Mouse (Mus musculus) liver, embryonic 14.5 days (tissue): ENCODE data around the gene Igfbp4. TPM values are rescaled to one million over a fixed set of nuclear protein-coding genes. Genes with fewer than 3 reads are reported as not detected.

ENCODE experiments used
- ATAC-seq: fragments of 200-750 bp; cut with Nextera tagmentation; 2 replicates; pipeline ENCODE4 v1.8.0; 2017; ENCODE audit warnings: moderate number of reproducible peaks, mild to moderate bottlenecking, moderate library complexity; ENCODE audit not compliant: insufficient read depth
- DNase-seq, 3 experiments: peaks; one replicate each; pipeline ENCODE4 v3.0.0-alpha.2; 2012 to 2013; ENCODE audit warnings: low read depth in 3 of 3, low spot score in 3 of 3
- H3K27ac ChIP-seq: fragments of 300-500 bp; sonication (generic); 2 replicates; pipeline ENCODE4 v1.5.1; 2014; ENCODE audit warnings: moderate library complexity, mild to moderate bottlenecking, control low read depth, inconsistent platforms
- H3K27me3 ChIP-seq: fragments of 300-500 bp; sonication (generic); 2 replicates; pipeline ENCODE4 v1.6.1; 2014; ENCODE audit warnings: mild to moderate bottlenecking, low read length, moderate library complexity; ENCODE audit not compliant: control insufficient read depth, insufficient read depth
- H3K36me3 ChIP-seq: fragments of 300-500 bp; sonication (generic); replicated peaks from 2 replicates; pipeline ENCODE4 v1.6.1; 2014; ENCODE audit warnings: low read depth; ENCODE audit not compliant: control insufficient read depth, insufficient read depth
- H3K4me1 ChIP-seq, 2 experiments: fragments of 200-500 bp in 1 of 2; fragments of 300-500 bp in 1 of 2; sonication (generic) in 1 of 2; replicated peaks; 2 replicates each; pipeline ENCODE4 v1.6.1; 2012 to 2014; ENCODE audit warnings: antibody characterized with exemption in 1 of 2, inconsistent platforms in 1 of 2, low read length in 1 of 2; ENCODE audit not compliant: control insufficient read depth in 2 of 2, insufficient read depth in 2 of 2
- H3K4me2 ChIP-seq: fragments of 300-500 bp; sonication (generic); 2 replicates; pipeline ENCODE4 v1.6.1; 2014; ENCODE audit warnings: low read depth, mild to moderate bottlenecking, control low read depth, moderate library complexity
- H3K4me3 ChIP-seq, 2 experiments: fragments of 200-500 bp in 1 of 2; fragments of 300-500 bp in 1 of 2; sonication (generic) in 1 of 2; 2 replicates each; pipeline ENCODE4 v1.5.1; 2012 to 2014; ENCODE audit warnings: low read depth in 2 of 2, low read length in 2 of 2, mild to moderate bottlenecking in 2 of 2, control low read depth in 1 of 2, inconsistent platforms in 1 of 2, moderate library complexity in 1 of 2; ENCODE audit not compliant: insufficient read depth in 1 of 2
- H3K9ac ChIP-seq: fragments of 300-500 bp; sonication (generic); replicated peaks from 2 replicates; pipeline ENCODE4 v1.6.1; 2014; ENCODE audit warnings: mild to moderate bottlenecking, control low read depth, moderate library complexity
- H3K9me3 ChIP-seq: fragments of 300-500 bp; sonication (generic); 2 replicates; pipeline ENCODE4 v1.6.1; 2016; ENCODE audit warnings: low read length, mixed read lengths; ENCODE audit not compliant: control insufficient read depth
- CTCF ChIP-seq: IDR thresholded peaks from 2 replicates; pipeline ENCODE4 v1.5.1; 2016; ENCODE audit warnings: antibody characterized with exemption, low read depth, control low read depth
- EP300 ChIP-seq: IDR thresholded peaks from 2 replicates; pipeline ENCODE4 v1.6.1; 2016; ENCODE audit warnings: antibody characterized with exemption, low read depth
- WGBS: fragments of 180-500 bp; shearing (Covaris S2); extraction: QIAGEN DNeasy Blood & Tissue Kit; methylation state at CpG from one replicate; pipeline ENCODE4 v1.1.7; 2014; ENCODE audit not compliant: insufficient replicate concordance; 5-methylcytosine and 5-hydroxymethylcytosine counted together
- polyA plus RNA-seq, 2 experiments: library from polyadenylated mRNA; depleted of rRNA in 1 of 2; stranded (reverse) in 1 of 2; unstranded in 1 of 2; fragments of >200 nt; fragmentation: Nextera tagmentation in 1 of 2; extraction: Ambion mirVana in 1 of 2; gene quantifications; 2 replicates each; pipeline versions ENCODE4 v1.2.1 to v1.2.3; 2012 to 2014

The Igfbp4 gene
- polyA plus RNA-seq, 2 experiments: 71.4 to 115 TPM

DNA sequence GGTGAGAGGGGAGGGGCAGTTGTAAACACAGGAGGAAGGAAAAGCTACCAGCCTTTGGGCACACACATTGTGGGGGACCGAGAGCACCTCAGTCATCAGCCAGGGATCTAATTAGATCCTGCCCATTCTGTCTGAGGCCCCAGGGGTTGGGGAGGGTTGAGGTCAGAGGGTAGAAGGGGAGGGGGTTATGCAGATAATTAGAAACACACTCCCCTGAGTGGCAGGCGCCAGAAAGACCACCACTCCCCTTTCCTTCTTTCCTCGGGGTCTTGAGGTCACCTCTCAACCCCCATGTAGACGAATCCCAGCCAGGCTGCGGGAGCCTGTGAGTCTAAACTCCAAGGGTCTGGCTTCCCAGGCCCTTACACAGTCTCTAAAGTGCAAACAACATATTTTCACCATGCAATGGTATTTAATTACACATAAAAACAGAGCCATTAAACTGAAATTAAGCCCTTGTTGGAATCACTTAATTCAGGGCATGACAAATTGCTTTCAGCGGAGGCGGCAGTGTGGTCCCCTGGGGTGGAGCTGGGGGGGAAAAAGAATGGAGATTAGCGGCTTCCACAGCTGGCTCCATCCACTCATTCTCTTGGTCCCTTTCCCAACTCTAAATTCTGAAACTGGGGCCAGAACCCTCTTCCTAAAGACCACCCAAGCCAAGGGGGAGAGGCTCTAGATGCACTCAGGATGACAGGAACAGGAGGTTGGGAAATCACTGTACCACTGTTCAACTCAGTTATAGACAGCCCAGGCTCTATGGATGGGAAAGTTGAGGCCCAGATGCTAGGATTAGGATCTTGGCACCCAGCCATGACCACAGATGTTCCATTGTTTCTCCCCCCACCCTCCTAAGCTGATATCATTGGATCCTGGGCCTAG, 14.8 kb downstream of the Igfbp4 start:
- Histone ChIP-seq H3K9me3 (no peaks in the 10 kb centered on the region), H3K9ac (no peak overlapping the region), H3K4me2 (no peak overlapping the region), H3K27ac (no peak overlapping the region), H3K4me3 (no peak overlapping the region), H3K27me3 (no peaks in the 10 kb centered on the region), H3K4me1 (no peaks in the 10 kb centered on the region), H3K36me3 (no peaks in the 10 kb centered on the region)
- WGBS: 36% methylated on average over 8 of the region's 8 CpGs
- no peak for ATAC-seq
- TF ChIP-seq CTCF (no peak), EP300 (no peak)
- no peak for DNase-seq

DNA sequence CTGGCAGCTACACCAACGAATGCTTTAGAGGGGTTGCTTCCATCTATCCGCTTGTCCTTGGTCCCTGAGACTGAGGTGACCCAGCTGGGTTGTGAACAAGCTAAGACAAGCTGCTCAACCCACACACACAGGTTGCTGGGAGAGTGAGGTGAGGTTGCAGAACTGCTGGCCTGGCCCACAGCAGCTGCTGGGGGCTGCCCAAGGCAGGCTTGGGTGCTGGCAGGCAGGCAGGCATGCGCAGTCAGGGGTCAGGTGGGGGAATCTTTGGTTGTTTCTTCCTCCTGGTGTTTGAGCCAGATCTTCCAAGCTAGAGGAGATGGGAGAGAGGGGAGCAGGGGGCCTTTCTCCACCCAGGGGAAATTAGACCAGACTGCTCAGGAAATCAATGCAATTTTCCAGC, 19.4 kb downstream of the Igfbp4 start:
- 69% methylated on average over 3 of the region's 3 CpGs for WGBS
- Histone ChIP-seq H3K4me1 (peaks cover 0 to 6% of the 10 kb centered on the region in 2 experiments; a peak in 2 of 4 replicates), H3K4me2 (no peak overlapping the region), H3K4me3 (no peak overlapping the region), H3K27me3 (no peaks in the 10 kb centered on the region), H3K9me3 (no peaks in the 10 kb centered on the region), H3K36me3 (no peaks in the 10 kb centered on the region), H3K9ac (no peak overlapping the region), H3K27ac (no peak overlapping the region)
- ATAC-seq: no peak
- TF ChIP-seq CTCF: no peak
- no peak for TF ChIP-seq EP300
- DNase-seq: no peak

DNA sequence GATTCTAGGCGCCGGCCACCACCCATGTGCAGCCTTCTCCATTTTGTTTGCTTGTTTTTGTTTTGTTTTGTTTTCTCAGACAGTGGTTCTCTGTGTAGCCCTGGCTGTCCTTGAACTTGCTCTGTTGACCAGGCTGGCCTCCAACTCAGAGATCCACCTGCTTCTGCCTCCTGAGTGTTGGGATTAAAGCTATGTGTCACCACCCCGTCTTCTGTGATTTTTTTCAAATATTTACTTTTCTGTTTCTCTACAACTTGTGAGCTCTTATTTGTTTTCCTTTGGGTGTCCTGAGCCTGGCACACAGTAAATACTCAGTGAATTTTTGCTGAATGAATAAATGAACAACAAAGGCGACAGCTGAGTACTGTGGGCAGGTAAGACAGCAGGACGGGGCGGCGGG, 21.6 kb downstream of the Igfbp4 start:
- DNase-seq: no peak
- no peaks in the 10 kb centered on the region for H3K9me3 ChIP-seq
- H3K9ac ChIP-seq: no peak overlapping the region
- no peak overlapping the region for H3K27ac ChIP-seq
- H3K4me2 ChIP-seq: no peak overlapping the region
- peaks cover 0 to 8% of the 10 kb centered on the region in 2 experiments; a peak in 2 of 4 replicates for H3K4me1 ChIP-seq
- WGBS: 66% methylated on average over 7 of the region's 7 CpGs
- no peaks in the 10 kb centered on the region for H3K36me3 ChIP-seq
- no peaks in the 10 kb centered on the region for H3K27me3 ChIP-seq
- H3K4me3 ChIP-seq: no peak overlapping the region
- TF ChIP-seq CTCF (no peak), EP300 (no peak)
- ATAC-seq: no peak

DNA sequence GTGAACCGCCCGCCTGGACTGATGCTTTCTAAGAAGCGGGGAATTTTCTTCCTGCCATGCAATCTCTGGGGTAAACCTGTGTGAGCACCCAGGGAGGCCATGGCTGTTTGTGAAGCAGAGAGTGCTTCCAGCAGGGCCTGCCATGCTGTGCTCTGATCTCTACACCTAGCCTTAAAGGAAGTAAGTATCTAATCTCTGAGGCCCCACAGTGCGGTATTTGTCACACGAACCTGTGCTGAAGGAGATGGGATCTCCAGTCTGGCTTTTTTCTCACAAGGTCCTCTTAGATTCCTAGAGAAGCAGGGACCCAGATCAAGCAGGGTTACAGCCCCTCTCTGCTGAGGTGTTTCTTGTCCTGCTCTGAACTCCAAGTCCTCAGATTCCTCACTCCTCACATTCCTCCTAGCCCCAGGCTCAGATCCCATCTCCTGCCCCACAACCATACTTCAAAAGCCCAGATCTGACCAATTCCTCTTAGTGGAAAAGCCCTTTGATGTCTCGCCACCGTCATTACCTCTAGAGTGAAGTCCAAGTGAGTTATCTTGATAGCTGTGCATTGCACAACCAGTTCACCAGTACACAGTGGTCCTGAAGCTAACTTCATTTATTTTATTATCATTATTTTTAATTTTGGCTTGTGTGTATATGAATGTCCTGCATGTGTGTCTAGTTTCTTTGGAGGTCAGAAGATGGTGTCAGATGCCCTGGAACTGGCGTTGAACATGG, 22.5 kb downstream of the Igfbp4 start:
- H3K4me2 ChIP-seq: no peak overlapping the region
- no peaks in the 10 kb centered on the region for H3K27me3 ChIP-seq
- 35% methylated on average over 8 of the region's 8 CpGs for WGBS
- DNase-seq: no peak
- peaks cover 0 to 8% of the 10 kb centered on the region in 2 experiments; a peak in 2 of 4 replicates for H3K4me1 ChIP-seq
- no peaks in the 10 kb centered on the region for H3K36me3 ChIP-seq
- H3K9me3 ChIP-seq: no peaks in the 10 kb centered on the region
- TF ChIP-seq EP300 (no peak), CTCF (no peak)
- H3K27ac ChIP-seq: no peak overlapping the region
- H3K4me3 ChIP-seq: no peak overlapping the region
- ATAC-seq: no peak
- H3K9ac ChIP-seq: no peak overlapping the region

DNA sequence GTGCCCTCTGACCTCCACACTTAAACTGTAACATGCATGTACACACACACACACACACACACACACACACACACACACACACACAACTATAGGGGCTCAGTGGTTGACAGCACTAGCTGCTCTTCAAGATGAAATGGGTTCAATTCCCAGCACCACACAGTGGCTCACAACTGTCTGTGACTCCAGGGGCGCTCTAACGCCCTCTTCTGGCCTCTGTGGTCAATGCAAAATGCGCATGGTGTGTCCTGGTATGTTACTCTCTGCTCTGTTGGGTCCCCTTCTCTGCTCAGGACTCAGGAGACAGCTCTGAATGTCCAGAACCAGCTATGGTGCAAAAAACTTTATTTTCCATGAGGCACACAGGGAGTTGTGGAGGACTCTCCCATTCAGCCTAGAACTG, 24.3 kb downstream of the Igfbp4 start:
- ATAC-seq (no peak), DNase-seq (no peak)
- no peaks in the 10 kb centered on the region for H3K27me3 ChIP-seq
- H3K4me1 ChIP-seq: peaks cover 0 to 8% of the 10 kb centered on the region in 2 experiments; a peak in 2 of 4 replicates
- H3K4me3 ChIP-seq: no peak overlapping the region
- 49% methylated on average over 3 of the region's 3 CpGs for WGBS
- no peak overlapping the region for H3K9ac ChIP-seq
- no peaks in the 10 kb centered on the region for H3K9me3 ChIP-seq
- TF ChIP-seq EP300 (no peak), CTCF (no peak; the same call in 1 of the 2 replicates)
- H3K36me3 ChIP-seq: no peaks in the 10 kb centered on the region
- no peak overlapping the region for H3K4me2 ChIP-seq
- H3K27ac ChIP-seq: no peak overlapping the region
